Mouse (Mus musculus) heart, embryonic 16.5 days (tissue): Measurements from ENCODE around the gene Ssbp1. TPM values are rescaled to one million over a fixed set of nuclear protein-coding genes. Genes with fewer than 3 reads are reported as not detected.

Source experiments
- ATAC-seq: fragments of 200-750 bp; cut with Nextera tagmentation; replicated peaks from 2 replicates; pipeline ENCODE4 v1.8.0; 2017; ENCODE audit warnings: moderate number of reproducible peaks; ENCODE audit not compliant: insufficient read depth, low FRiP score; ENCODE audit errors: extremely low read depth
- H3K27ac ChIP-seq: fragments of 300-500 bp; sonication (generic); 2 replicates; pipeline ENCODE4 v1.5.1; 2014; ENCODE audit warnings: mild to moderate bottlenecking, low read length, control low read depth, moderate library complexity
- H3K27me3 ChIP-seq: fragments of 300-500 bp; sonication (generic); 2 replicates; pipeline ENCODE4 v1.6.1; 2014; ENCODE audit warnings: low read length, mixed read lengths; ENCODE audit not compliant: control insufficient read depth, insufficient read depth
- H3K36me3 ChIP-seq: fragments of 300-500 bp; sonication (generic); 2 replicates; pipeline ENCODE4 v1.6.1; 2014; ENCODE audit not compliant: control insufficient read depth, insufficient read depth
- H3K4me1 ChIP-seq: fragments of 300-500 bp; sonication (generic); 2 replicates; pipeline ENCODE4 v1.6.1; 2014; ENCODE audit warnings: low read length, mixed read lengths; ENCODE audit not compliant: control insufficient read depth, insufficient read depth
- H3K4me2 ChIP-seq: fragments of 300-500 bp; sonication (generic); 2 replicates; pipeline ENCODE4 v1.6.1; 2014; ENCODE audit warnings: low read depth, mild to moderate bottlenecking, control low read depth, low read length
- H3K4me3 ChIP-seq: fragments of 300-500 bp; sonication (generic); 2 replicates; pipeline ENCODE4 v1.5.1; 2014; ENCODE audit warnings: mild to moderate bottlenecking, control low read depth, low read length
- H3K9ac ChIP-seq: fragments of 300-500 bp; sonication (generic); 2 replicates; pipeline ENCODE4 v1.6.1; 2014; ENCODE audit warnings: low read length, control low read depth
- H3K9me3 ChIP-seq: fragments of 300-500 bp; sonication (generic); replicated peaks from 2 replicates; pipeline ENCODE4 v1.6.1; 2016; ENCODE audit warnings: low read length; ENCODE audit not compliant: control insufficient read depth
- WGBS: fragments of 180-500 bp; shearing (Covaris S2); extraction: QIAGEN DNeasy Blood & Tissue Kit; methylation state at CpG from one replicate; pipeline ENCODE4 v1.1.7; 2014; 5-methylcytosine and 5-hydroxymethylcytosine counted together
- polyA plus RNA-seq: library from polyadenylated mRNA; unstranded; fragments of >200 nt; fragmentation: Nextera tagmentation; extraction: Ambion mirVana; gene quantifications from 2 replicates; pipeline ENCODE4 v1.2.1, GENCODE M21; 2015

Ssbp1 gene
- polyA plus RNA-seq, 1 experiment from 2014 or later, result 130 TPM

- Histone ChIP-seq H3K4me2 (no peak overlapping the region), H3K27ac (no peak overlapping the region), H3K4me3 (no peak overlapping the region), H3K9me3 (no peaks in the 10 kb centered on the region), H3K4me1 (0 out of 2 replicates have a peak, but pooled peaks cover 2% of the 10 kb centered on the region), H3K9ac (no peak overlapping the region), H3K27me3 (peaks cover 2% of the 10 kb centered on the region; the same call in 1 of the 2 replicates), H3K36me3 (no peaks in the 10 kb centered on the region)
- no peak for ATAC-seq
These were observed 39.3 kb upstream of the Ssbp1 start for GRCm38 (mm10) chr6:40431812-40432211.

- Histone ChIP-seq H3K4me3 (no peak overlapping the region), H3K4me2 (no peak overlapping the region), H3K9ac (no peak overlapping the region), H3K36me3 (no peaks in the 10 kb centered on the region), H3K9me3 (no peaks in the 10 kb centered on the region), H3K4me1 (0 out of 2 replicates have a peak, but pooled peaks cover 2% of the 10 kb centered on the region), H3K27ac (no peak overlapping the region), H3K27me3 (peaks cover 2% of the 10 kb centered on the region; the same call in 1 of the 2 replicates)
- WGBS, result 80% methylated on average over 17 of the region's 17 CpGs
- ATAC-seq, result no peak
These were observed 38.5 kb upstream of the Ssbp1 start for GRCm38 (mm10) chr6:40432346-40433275.

- Histone ChIP-seq H3K27me3 (peaks cover 5% of the 10 kb centered on the region; the same call in 1 of the 2 replicates), H3K4me1 (0 out of 2 replicates have a peak, but pooled peaks cover 2% of the 10 kb centered on the region), H3K27ac (no peak overlapping the region), H3K9me3 (no peaks in the 10 kb centered on the region), H3K4me3 (peak overlapping the region; percentile 89), H3K36me3 (no peaks in the 10 kb centered on the region), H3K9ac (no peak overlapping the region), H3K4me2 (peak overlapping the region; percentile 96)
- no peak for ATAC-seq
- WGBS, result 13% methylated on average over 7 of the region's 7 CpGs
These were observed 36.5 kb upstream of the Ssbp1 start for GRCm38 (mm10) chr6:40434697-40435096.

- H3K4me1 ChIP-seq, result 0 out of 2 replicates have a peak, but pooled peaks cover 2% of the 10 kb centered on the region
- peak; percentile 42 for ATAC-seq
- H3K4me2 ChIP-seq, result peak overlapping the region; percentile 96
- under 1% methylated on average over 66 of the region's 72 CpGs for WGBS
- H3K4me3 ChIP-seq, result peak overlapping the region; percentile 89
- no peaks in the 10 kb centered on the region for H3K36me3 ChIP-seq
- no peaks in the 10 kb centered on the region for H3K9me3 ChIP-seq
- H3K27me3 ChIP-seq, result peaks cover 7% of the 10 kb centered on the region; the same call in 1 of the 2 replicates
- peak overlapping the region; percentile 87 for H3K9ac ChIP-seq
- H3K27ac ChIP-seq, result 0 out of 2 replicates have a peak overlapping the region, but pooled peaks have one; percentile 25
These were observed 35.8 kb upstream of the Ssbp1 start for GRCm38 (mm10) chr6:40435151-40436046.

GRCm38 (mm10) chr6:40436047-40436483 lies 35.1 kb upstream of the Ssbp1 start, which contains the start of gene E330009J07Rik:
Gene E330009J07Rik, minus strand, starts transcription at chr6:40436135.
- H3K27me3 ChIP-seq, result peaks cover 7% of the 10 kb centered on the region; the same call in 1 of the 2 replicates
- under 1% methylated on average over 38 of the region's 38 CpGs for WGBS
- H3K27ac ChIP-seq, result 0 out of 2 replicates have a peak within 1 kb of the TSS, but pooled peaks have one; percentile 25
- no peaks in the 10 kb centered on the region for H3K9me3 ChIP-seq
- H3K4me2 ChIP-seq, result peak within 1 kb of the TSS; percentile 96
- H3K36me3 ChIP-seq, result no peaks in the 10 kb centered on the region
- peak within 1 kb of the TSS; percentile 89 for H3K4me3 ChIP-seq
- peak within 1 kb of the TSS; percentile 87 for H3K9ac ChIP-seq
- peak; percentile 91 for ATAC-seq
- 0 out of 2 replicates have a peak, but pooled peaks cover 2% of the 10 kb centered on the region for H3K4me1 ChIP-seq

GRCm38 (mm10) chr6:40438936-40439335 lies 32.2 kb upstream of the Ssbp1 start, which contains the start of gene Wee2:
Gene Wee2, plus strand, starts transcription at chr6:40439088.
- H3K4me3 ChIP-seq, result no peak within 1 kb of the TSS
- no peaks in the 10 kb centered on the region for H3K9me3 ChIP-seq
- no peak within 1 kb of the TSS for H3K27ac ChIP-seq
- 65% methylated on average over 5 of the region's 5 CpGs for WGBS
- H3K9ac ChIP-seq, result no peak within 1 kb of the TSS
- H3K36me3 ChIP-seq, result no peaks in the 10 kb centered on the region
- H3K4me2 ChIP-seq, result no peak within 1 kb of the TSS
- 0 out of 2 replicates have a peak, but pooled peaks cover 2% of the 10 kb centered on the region for H3K4me1 ChIP-seq
- H3K27me3 ChIP-seq, result peaks cover 7% of the 10 kb centered on the region; the same call in 1 of the 2 replicates
- ATAC-seq, result no peak

GRCm38 (mm10) chr6:40439731-40440130 lies 31.4 kb upstream of the Ssbp1 start:
- Histone ChIP-seq H3K27me3 (peaks cover 4% of the 10 kb centered on the region; the same call in 1 of the 2 replicates), H3K4me2 (no peak overlapping the region)
- ATAC-seq, result no peak

GRCm38 (mm10) chr6:40441276-40441675 lies 29.9 kb upstream of the Ssbp1 start:
- Histone ChIP-seq H3K36me3 (no peaks in the 10 kb centered on the region), H3K27me3 (peaks cover 4% of the 10 kb centered on the region; the same call in 1 of the 2 replicates)
- 58% methylated on average over 3 of the region's 3 CpGs for WGBS

More at GRCm38 (mm10) chr6:40439731-40440130, 31.4 kb upstream of the Ssbp1 start:
- Histone ChIP-seq H3K4me1 (0 out of 2 replicates have a peak, but pooled peaks cover 2% of the 10 kb centered on the region), H3K9ac (no peak overlapping the region), H3K27ac (no peak overlapping the region), H3K36me3 (no peaks in the 10 kb centered on the region), H3K4me3 (no peak overlapping the region), H3K9me3 (no peaks in the 10 kb centered on the region)
- 33% methylated on average over 12 of the region's 12 CpGs for WGBS

More at GRCm38 (mm10) chr6:40441276-40441675, 29.9 kb upstream of the Ssbp1 start:
- no peak overlapping the region for H3K4me3 ChIP-seq
- no peaks in the 10 kb centered on the region for H3K4me1 ChIP-seq
- no peak overlapping the region for H3K9ac ChIP-seq
- no peak overlapping the region for H3K4me2 ChIP-seq
- H3K27ac ChIP-seq, result no peak overlapping the region
- no peaks in the 10 kb centered on the region for H3K9me3 ChIP-seq
- no peak for ATAC-seq
